Mouse (Mus musculus) T-helper 17 cell (primary cell): ENCODE results near the gene Olfr1162.
"Not testable (repeated sequence)": the region's sequence is repeated elsewhere in the genome, so short reads cannot be mapped to it uniquely, and the experiment has no call there.

Source experiments
- in situ Hi-C, 2 experiments: fragments of 300-600 bp; cut with MboI, MseI; formaldehyde crosslinking; loops; 1 replicate in 1 of 2; 2 replicates in 1 of 2; pipeline ENCODE4 v1.15.1; 2025; ENCODE audit warnings: high pct_unique_total_duplicates in 2 of 2

The Olfr1162 gene

DNA sequence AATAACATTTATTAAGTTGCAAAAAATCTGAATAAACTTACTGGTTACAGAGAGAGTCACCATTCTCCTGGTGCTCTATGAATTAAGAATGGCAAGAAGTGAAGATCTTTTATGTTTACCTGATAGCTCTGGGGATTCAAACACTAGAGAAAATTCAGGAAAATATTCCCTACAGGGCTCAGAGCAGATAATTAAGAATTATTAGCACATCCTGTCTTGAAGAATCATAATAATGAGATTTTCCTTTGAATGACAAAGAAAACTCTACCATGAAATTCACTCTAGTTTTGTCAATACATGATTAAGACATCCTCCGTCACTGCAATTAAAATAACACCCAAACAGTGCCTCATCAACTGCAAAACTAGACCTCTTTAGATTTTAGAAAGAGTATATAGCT lies at the start of gene Olfr1162:
Gene Olfr1162, minus strand, starts transcription at position 101 of the 400 bp plus-strand sequence.
- in situ Hi-C loops = no loop called here

DNA sequence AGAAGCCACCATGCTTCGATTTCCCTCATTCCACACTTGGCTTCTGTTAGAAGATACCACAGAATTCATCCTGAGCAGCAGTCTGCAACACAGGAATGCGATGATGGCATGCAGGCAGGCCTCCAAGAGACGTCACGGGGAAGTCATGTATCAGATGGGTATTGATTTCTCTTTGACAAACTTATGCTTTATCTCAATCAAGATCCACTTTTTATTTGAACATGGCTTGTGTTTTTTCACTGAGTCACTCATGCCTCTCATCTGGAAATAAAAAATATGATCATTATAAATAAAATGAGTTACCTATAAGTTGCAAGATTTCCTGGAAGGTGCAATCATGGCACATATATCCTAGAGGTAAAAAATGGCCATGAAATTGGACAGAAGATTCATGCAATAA lies 42.9 kb upstream of the Olfr1162 start, which contains the start of gene Olfr1164:
Gene Olfr1164, minus strand, starts transcription at position 101 of the 400 bp plus-strand sequence.
- in situ Hi-C loops = no loop called here

DNA sequence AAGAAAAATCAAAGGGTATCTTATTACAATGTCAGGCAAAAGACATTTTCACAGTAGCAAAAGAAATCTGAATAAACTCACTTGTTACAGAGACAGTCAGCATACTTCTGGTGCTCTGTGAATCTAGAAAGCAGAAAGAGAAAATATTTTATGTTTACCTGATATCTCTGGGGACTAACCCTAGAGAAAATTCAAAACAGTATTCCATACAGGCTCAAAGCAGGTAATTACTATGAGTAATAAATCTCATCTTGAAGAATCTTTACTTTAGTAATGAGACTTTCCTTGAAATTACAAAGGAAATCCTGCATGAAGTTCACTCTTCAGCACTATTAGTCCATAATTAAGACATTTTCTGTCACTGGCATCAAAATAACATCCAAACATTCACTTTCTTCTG lies 20.8 kb upstream of the Olfr1162 start, which contains the start of gene Olfr1163:
Gene Olfr1163, minus strand, starts transcription at position 101 of the 400 bp plus-strand sequence.
- in situ Hi-C loops = loop anchor here in 1 of 2 experiments (10.0 kb wide), 1 partner anchor 803 kb away; no protein-coding TSS in a partner anchor

DNA sequence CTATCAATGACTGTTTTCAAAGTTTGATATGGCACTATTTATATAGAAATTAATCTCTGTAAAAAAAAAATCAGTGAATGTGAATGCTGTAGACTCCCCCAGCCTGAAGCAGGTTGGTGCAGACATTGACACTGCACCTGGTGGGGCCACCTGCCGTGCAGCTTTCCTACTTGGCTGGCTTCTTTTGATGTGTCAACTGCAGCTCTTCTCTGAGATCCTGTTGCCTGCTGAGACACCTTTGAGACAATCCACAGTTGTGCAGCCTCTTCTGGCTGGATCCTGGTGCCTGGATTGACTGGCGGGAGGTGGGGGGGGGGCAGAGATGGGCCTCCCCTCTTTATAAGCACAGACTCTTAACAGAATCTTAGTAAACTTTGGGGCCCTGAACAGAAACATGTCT lies 12.7 kb upstream of the Olfr1162 start:
- in situ Hi-C loops = no loop called here

DNA sequence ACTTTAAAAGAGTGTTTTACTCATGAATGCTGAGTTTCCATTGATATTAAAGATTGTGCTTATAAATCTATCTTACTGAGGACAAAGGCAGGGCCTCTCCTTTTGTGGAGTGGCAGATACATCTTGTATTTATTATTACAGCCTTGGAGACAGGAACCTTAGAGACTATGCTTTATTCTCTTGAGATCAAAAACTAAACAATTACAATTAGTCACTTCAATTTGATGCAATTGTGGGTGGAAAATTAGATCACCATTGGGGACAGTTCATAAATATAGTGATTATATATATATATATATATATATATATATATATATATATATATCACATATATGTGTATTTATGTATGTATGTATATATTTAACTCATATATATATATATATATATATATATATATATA lies 13.3 kb downstream of the Olfr1162 start, which contains the start of gene Olfr73:
Gene Olfr73, minus strand, starts transcription at position 101 of the 400 bp plus-strand sequence.
- in situ Hi-C loops = no loop called here

- in situ Hi-C loops = not testable (repeated sequence)
Observed at GRCm38 (mm10) chr2:88022474-88022873, 28.5 kb downstream of the Olfr1162 start, which contains the start of gene Olfr1161. Gene Olfr1161 (plus strand): TSS chr2:88022774.

GRCm38 (mm10) chr2:88007515-88008318 lies 43.2 kb downstream of the Olfr1162 start, which contains the start of gene Olfr1160:
Gene Olfr1160 (minus strand): TSS chr2:88008268.
- in situ Hi-C loops = no loop called here
